Mouse (Mus musculus): Measurements from ENCODE around the gene A430078G23Rik. TPM values are rescaled to one million over a fixed set of nuclear protein-coding genes. Genes with fewer than 3 reads are reported as not detected.

The A430078G23Rik gene
- polyA plus RNA-seq, 1 experiment from 2014 or later = 0.28 TPM

DNA sequence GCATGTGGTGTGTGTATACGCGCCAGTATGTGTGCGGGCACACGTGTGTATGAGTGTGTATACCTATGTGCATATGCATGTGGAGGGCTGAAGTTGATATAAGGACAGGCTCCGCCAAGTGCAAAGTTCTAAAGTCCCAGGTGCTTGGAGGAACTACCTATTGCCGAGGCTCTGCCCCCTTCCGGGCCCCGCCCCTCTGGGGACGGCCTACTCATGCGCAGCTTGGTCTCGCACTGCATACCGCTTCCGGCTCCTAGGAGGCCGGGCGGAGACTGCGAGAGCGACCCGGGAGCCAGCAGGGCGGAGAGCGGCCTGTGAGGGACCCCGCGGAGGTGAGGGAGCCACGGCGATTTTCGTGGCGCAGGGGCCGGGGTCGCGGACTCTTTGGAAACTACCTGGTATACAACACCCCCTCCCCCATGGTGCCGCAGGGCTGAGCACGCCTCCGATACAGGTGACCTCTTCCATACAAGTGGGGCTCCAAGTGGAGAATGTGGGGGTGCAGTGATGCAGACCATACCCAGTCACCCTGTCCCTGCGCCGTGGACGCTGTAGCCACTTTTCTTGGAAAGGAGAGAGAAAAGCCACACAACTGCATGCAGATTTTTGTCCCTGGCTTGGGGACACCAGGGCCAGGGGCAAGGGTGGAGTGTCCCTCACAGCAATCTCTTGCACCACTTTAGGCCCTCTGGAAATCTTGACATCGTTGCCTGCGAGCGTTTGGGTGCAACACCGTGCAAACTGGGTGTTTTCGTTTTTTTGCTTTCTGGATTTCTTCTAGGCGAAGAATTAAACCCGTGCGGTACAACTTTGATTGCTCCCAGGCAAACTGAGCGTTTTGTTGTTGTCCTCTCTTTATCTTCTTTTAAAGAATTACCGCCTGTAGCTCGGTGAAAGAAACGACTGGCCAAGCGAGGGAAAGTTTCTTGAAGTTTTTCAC lies 39.8 kb downstream of the A430078G23Rik start, which contains the start of gene Arhgef18:
TSS of gene Arhgef18 (plus strand) at position 236 of the 940 bp plus-strand sequence.
- no peaks in the 10 kb centered on the region for H3K36me3 ChIP-seq (ENCODE audit: control insufficient read depth, insufficient read depth, low read length)
- no peaks in the 10 kb centered on the region for H3K9me3 ChIP-seq (replicated peaks; ENCODE audit: control insufficient read depth, low read length)
- H3K9ac ChIP-seq (ENCODE audit: low read length) = peak within 1 kb of the TSS; percentile 89
- peaks cover 13% of the 10 kb centered on the region for H3K4me1 ChIP-seq (ENCODE audit: control insufficient read depth, insufficient read depth, low read length)
- ATAC-seq (peak; percentile 99), DNase-seq (ENCODE audit: low spot score) (peak; percentile 92)
- no peaks in the 10 kb centered on the region for H3K27me3 ChIP-seq (replicated peaks; ENCODE audit: control insufficient read depth, insufficient read depth, low read length)
- H3K4me2 ChIP-seq (ENCODE audit: low read length) = peak within 1 kb of the TSS; percentile 86
- H3K27ac ChIP-seq (ENCODE audit: low read depth, low read length) = no peak within 1 kb of the TSS
- peak within 1 kb of the TSS; percentile 84 for H3K4me3 ChIP-seq (ENCODE audit: low read depth, low read length)
- under 1% methylated on average over 48 of the region's 48 CpGs for WGBS

DNA sequence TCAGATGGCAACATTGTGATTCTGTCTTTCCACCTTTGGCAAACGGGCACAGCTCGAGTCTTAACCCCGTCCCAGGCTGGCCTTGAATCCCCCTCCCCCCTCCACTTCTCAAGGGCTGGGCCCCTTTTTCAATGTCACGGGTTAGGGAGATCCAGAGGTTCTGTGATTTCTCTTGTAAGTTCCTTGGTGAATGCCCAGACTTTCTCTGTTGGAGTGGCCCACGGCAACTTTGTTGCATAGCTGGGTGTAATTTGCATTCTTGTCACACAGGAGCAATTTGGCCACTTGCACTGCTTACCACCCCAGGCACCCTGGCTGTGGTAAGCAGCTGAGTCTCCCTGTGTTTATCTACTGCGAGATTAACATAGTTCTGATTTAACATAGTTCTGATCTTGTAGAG lies 41.4 kb downstream of the A430078G23Rik start:
- Histone ChIP-seq H3K4me1 (ENCODE audit: control insufficient read depth, insufficient read depth, low read length) (peaks cover 13% of the 10 kb centered on the region), H3K9me3 (replicated peaks; ENCODE audit: control insufficient read depth, low read length) (no peaks in the 10 kb centered on the region), H3K9ac (ENCODE audit: low read length) (peak overlapping the region; percentile 21; the same call in 1 of the 2 replicates), H3K36me3 (ENCODE audit: control insufficient read depth, insufficient read depth, low read length) (no peaks in the 10 kb centered on the region), H3K27ac (ENCODE audit: low read depth, low read length) (no peak overlapping the region), H3K4me2 (ENCODE audit: low read length) (peak overlapping the region; percentile 86; the same call in 1 of the 2 replicates), H3K4me3 (ENCODE audit: low read depth, low read length) (no peak overlapping the region), H3K27me3 (replicated peaks; ENCODE audit: control insufficient read depth, insufficient read depth, low read length) (no peaks in the 10 kb centered on the region)
- DNase-seq (ENCODE audit: low spot score) = peak; percentile 59
- no peak for ATAC-seq
- WGBS = 5% methylated on average over 6 of the region's 6 CpGs

DNA sequence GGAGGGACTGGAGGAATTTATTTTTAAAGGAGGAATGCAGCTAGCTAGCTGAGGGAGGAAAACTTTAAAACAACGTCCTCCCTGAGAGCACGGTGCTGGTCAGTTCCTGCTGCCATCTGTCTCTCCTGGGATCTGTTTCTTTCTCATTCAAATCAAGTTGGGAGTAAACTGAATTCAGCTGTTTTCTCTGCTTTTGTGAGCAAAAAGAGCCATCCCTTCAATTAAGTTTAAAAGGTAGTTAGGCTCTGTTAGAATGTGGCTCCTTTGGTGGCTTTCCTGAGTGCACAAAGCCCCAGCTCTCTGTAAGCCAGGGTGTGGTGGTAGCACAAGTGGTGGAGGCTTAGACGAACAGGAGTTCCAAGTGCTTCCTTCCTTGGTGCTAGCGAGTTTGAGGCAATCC lies 42.0 kb downstream of the A430078G23Rik start:
- H3K4me3 ChIP-seq (ENCODE audit: low read depth, low read length) = no peak overlapping the region
- H3K9ac ChIP-seq (ENCODE audit: low read length) = 0 out of 2 replicates have a peak overlapping the region, but pooled peaks have one; percentile 1
- ATAC-seq (no peak), DNase-seq (ENCODE audit: low spot score) (no peak)
- H3K9me3 ChIP-seq (replicated peaks; ENCODE audit: control insufficient read depth, low read length) = no peaks in the 10 kb centered on the region
- 8% methylated on average over 4 of the region's 4 CpGs for WGBS
- H3K36me3 ChIP-seq (ENCODE audit: control insufficient read depth, insufficient read depth, low read length) = no peaks in the 10 kb centered on the region
- no peaks in the 10 kb centered on the region for H3K27me3 ChIP-seq (replicated peaks; ENCODE audit: control insufficient read depth, insufficient read depth, low read length)
- no peak overlapping the region for H3K27ac ChIP-seq (ENCODE audit: low read depth, low read length)
- H3K4me2 ChIP-seq (ENCODE audit: low read length) = peak overlapping the region; percentile 86; the same call in 1 of the 2 replicates
- H3K4me1 ChIP-seq (ENCODE audit: control insufficient read depth, insufficient read depth, low read length) = peaks cover 13% of the 10 kb centered on the region

DNA sequence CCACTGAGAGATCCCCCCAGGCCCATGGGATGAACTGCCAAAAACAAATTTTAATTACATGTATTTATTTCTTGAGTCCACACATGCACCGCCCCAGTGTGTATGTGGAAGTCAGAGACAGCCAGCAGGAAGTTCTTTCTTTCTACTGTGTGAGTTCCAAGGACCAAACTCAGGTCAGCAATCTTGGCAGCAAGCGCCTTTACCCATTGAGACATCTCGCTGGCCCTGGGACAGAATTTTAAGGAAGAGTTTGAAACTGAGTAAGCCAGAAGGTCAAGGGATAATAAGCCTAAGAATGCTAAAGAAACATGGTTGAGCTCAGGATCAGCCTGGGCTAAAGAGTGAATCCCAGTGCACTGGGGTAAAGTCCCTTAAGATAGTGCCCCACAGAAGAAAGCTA lies 44.4 kb downstream of the A430078G23Rik start:
- WGBS = 91% methylated on average over 3 of the region's 3 CpGs
- Histone ChIP-seq H3K36me3 (ENCODE audit: control insufficient read depth, insufficient read depth, low read length) (peaks cover 6% of the 10 kb centered on the region; the same call in 1 of the 2 replicates), H3K9me3 (replicated peaks; ENCODE audit: control insufficient read depth, low read length) (no peaks in the 10 kb centered on the region), H3K27ac (ENCODE audit: low read depth, low read length) (no peak overlapping the region), H3K4me1 (ENCODE audit: control insufficient read depth, insufficient read depth, low read length) (peaks cover 13% of the 10 kb centered on the region), H3K4me2 (ENCODE audit: low read length) (no peak overlapping the region), H3K9ac (ENCODE audit: low read length) (no peak overlapping the region), H3K27me3 (replicated peaks; ENCODE audit: control insufficient read depth, insufficient read depth, low read length) (no peaks in the 10 kb centered on the region), H3K4me3 (ENCODE audit: low read depth, low read length) (no peak overlapping the region)
- no peak for ATAC-seq
- no peak for DNase-seq (ENCODE audit: low spot score)

DNA sequence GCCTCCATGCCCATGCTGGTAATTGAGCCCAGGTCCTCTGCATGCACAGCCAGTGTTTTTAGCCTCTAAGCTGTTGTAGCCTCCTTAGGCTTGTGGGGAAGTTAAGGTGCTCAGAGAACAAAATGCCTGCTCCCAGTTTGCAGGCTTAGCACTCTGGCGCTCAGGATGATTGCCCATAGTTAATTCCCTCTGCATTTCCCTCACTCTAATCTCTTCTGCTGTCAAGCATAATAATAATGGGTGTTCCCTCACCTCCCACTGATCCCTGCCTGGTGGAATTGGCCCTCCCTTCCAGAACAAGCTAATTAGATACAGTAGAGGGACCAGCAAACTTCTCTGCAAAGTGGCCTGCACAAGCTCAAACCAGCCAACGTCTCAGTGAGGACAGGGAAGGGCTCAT lies 47.3 kb downstream of the A430078G23Rik start:
- no peak overlapping the region for H3K4me3 ChIP-seq (ENCODE audit: low read depth, low read length)

DNA sequence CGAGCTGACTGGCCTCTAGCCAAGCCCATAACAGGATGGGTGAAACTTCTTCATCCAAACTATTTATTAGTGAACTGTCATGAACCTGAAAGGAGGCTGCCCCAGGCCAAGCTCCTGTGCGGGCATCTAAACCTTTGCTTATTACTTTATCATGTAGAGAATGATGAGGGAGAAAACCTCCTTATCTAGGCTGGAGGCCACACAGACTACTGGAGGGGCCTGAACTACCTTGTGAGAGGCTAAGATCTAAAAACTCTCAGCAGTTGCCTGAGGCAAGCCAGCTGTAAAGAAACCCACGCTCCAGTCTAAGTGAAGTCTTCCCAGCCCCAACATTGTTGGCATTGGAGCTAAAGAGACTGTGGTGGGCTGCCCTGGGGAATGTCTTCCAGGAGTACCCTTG lies 54.2 kb downstream of the A430078G23Rik start:
- Histone ChIP-seq H3K4me1 (ENCODE audit: control insufficient read depth, insufficient read depth, low read length) (no peaks in the 10 kb centered on the region), H3K4me3 (ENCODE audit: low read depth, low read length) (no peak overlapping the region), H3K4me2 (ENCODE audit: low read length) (no peak overlapping the region), H3K27ac (ENCODE audit: low read depth, low read length) (no peak overlapping the region), H3K9ac (ENCODE audit: low read length) (no peak overlapping the region), H3K9me3 (replicated peaks; ENCODE audit: control insufficient read depth, low read length) (no peaks in the 10 kb centered on the region), H3K36me3 (ENCODE audit: control insufficient read depth, insufficient read depth, low read length) (no peaks in the 10 kb centered on the region), H3K27me3 (replicated peaks; ENCODE audit: control insufficient read depth, insufficient read depth, low read length) (no peaks in the 10 kb centered on the region)
- 92% methylated on average over 3 of the region's 3 CpGs for WGBS
- no peak for ATAC-seq
- no peak for DNase-seq (ENCODE audit: low spot score)

More for the DNA sequence above, 47.3 kb downstream of the A430078G23Rik start:
- no peak for ATAC-seq
- H3K4me1 ChIP-seq (ENCODE audit: control insufficient read depth, insufficient read depth, low read length) = no peaks in the 10 kb centered on the region
- DNase-seq (ENCODE audit: low spot score) = no peak
- no peaks in the 10 kb centered on the region for H3K27me3 ChIP-seq (replicated peaks; ENCODE audit: control insufficient read depth, insufficient read depth, low read length)
- 18% methylated on average over 2 of the region's 2 CpGs for WGBS
- H3K9me3 ChIP-seq (replicated peaks; ENCODE audit: control insufficient read depth, low read length) = no peaks in the 10 kb centered on the region
- H3K36me3 ChIP-seq (ENCODE audit: control insufficient read depth, insufficient read depth, low read length) = peaks cover 6% of the 10 kb centered on the region; the same call in 1 of the 2 replicates
- H3K27ac ChIP-seq (ENCODE audit: low read depth, low read length) = no peak overlapping the region
- no peak overlapping the region for H3K9ac ChIP-seq (ENCODE audit: low read length)
- H3K4me2 ChIP-seq (ENCODE audit: low read length) = no peak overlapping the region

DNA sequence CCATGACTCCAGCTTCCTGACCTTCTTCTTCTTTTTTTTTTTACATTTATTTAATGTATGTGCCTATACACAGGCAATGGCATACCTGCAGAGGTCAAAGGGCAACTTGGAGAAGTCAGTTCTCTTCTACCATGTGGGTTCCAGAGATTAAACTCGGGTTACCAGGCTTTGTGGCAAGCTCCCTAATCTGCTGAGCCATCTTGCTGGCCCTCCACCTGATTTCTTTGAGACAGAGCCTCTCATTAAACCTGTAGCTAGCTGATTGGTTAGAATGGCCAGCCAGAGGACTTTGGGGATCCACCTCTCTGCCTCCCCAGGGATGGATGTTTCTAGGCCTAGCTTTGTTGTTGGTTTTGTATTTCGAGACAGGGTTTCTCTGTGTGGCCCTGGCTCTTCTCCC lies 57.9 kb downstream of the A430078G23Rik start:
- no peak overlapping the region for H3K27ac ChIP-seq (ENCODE audit: low read depth, low read length)
- H3K4me2 ChIP-seq (ENCODE audit: low read length) = no peak overlapping the region
- H3K9me3 ChIP-seq (replicated peaks; ENCODE audit: control insufficient read depth, low read length) = no peaks in the 10 kb centered on the region
- H3K36me3 ChIP-seq (ENCODE audit: control insufficient read depth, insufficient read depth, low read length) = no peaks in the 10 kb centered on the region
- ATAC-seq = no peak
- H3K4me3 ChIP-seq (ENCODE audit: low read depth, low read length) = no peak overlapping the region
- 68% methylated on average over 2 of the region's 2 CpGs for WGBS
- peaks cover 8% of the 10 kb centered on the region for H3K4me1 ChIP-seq (ENCODE audit: control insufficient read depth, insufficient read depth, low read length)
- no peak for DNase-seq (ENCODE audit: low spot score)
- H3K9ac ChIP-seq (ENCODE audit: low read length) = no peak overlapping the region
- no peaks in the 10 kb centered on the region for H3K27me3 ChIP-seq (replicated peaks; ENCODE audit: control insufficient read depth, insufficient read depth, low read length)

DNA sequence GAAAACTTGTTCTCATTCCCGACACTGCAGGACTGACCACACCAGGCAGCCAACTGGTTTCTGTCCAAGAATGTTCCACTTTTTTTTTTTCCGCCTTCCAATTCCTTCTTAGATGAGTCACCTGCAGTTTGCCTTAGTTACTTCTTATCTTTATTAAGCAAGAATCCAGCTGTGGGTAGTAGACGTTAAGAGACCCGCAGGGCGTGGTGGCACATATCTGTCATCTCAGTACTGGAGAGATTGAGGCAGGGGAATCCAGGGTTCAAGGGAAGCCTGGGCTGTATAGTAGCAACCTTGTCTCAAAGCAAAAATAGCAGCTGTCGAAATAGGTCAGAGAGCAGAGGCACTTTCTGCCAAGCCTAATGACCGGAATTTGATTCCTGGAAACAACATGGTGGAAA lies 58.7 kb downstream of the A430078G23Rik start:
- ATAC-seq = no peak
- DNase-seq (ENCODE audit: low spot score) = no peak
- Histone ChIP-seq H3K27me3 (replicated peaks; ENCODE audit: control insufficient read depth, insufficient read depth, low read length) (no peaks in the 10 kb centered on the region), H3K36me3 (ENCODE audit: control insufficient read depth, insufficient read depth, low read length) (no peaks in the 10 kb centered on the region), H3K4me1 (ENCODE audit: control insufficient read depth, insufficient read depth, low read length) (peaks cover 13% of the 10 kb centered on the region), H3K9me3 (replicated peaks; ENCODE audit: control insufficient read depth, low read length) (no peaks in the 10 kb centered on the region), H3K9ac (ENCODE audit: low read length) (no peak overlapping the region), H3K4me2 (ENCODE audit: low read length) (no peak overlapping the region), H3K4me3 (ENCODE audit: low read depth, low read length) (no peak overlapping the region), H3K27ac (ENCODE audit: low read depth, low read length) (no peak overlapping the region)
- WGBS = 96% methylated on average over 7 of the region's 7 CpGs

DNA sequence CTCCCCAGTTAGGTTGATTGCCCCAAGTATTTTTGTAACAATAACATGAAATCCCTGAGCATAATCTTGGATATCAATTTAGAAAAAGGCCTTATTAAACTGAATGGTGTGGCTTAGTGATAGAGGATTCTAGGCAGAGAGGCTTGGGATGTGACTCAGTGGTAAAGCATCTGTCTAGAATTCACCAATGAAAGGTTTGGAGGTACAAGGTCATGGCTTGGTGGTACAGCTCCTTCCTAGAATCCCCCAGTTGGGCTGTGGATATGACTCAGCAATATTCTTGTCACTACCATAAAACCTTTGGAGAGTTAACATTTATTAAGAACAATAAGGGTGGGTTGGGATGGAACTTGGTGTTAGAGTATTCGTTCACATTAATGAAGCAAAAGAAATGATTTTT lies 59.6 kb downstream of the A430078G23Rik start:
- Histone ChIP-seq H3K4me3 (ENCODE audit: low read depth, low read length) (no peak overlapping the region), H3K27me3 (replicated peaks; ENCODE audit: control insufficient read depth, insufficient read depth, low read length) (no peaks in the 10 kb centered on the region), H3K36me3 (ENCODE audit: control insufficient read depth, insufficient read depth, low read length) (no peaks in the 10 kb centered on the region), H3K9ac (ENCODE audit: low read length) (no peak overlapping the region), H3K4me1 (ENCODE audit: control insufficient read depth, insufficient read depth, low read length) (peaks cover 23% of the 10 kb centered on the region), H3K27ac (ENCODE audit: low read depth, low read length) (no peak overlapping the region), H3K4me2 (ENCODE audit: low read length) (no peak overlapping the region), H3K9me3 (replicated peaks; ENCODE audit: control insufficient read depth, low read length) (no peaks in the 10 kb centered on the region)
- ATAC-seq = no peak
- WGBS = 96% methylated on average over 1 of the region's 1 CpGs
- DNase-seq (ENCODE audit: low spot score) = no peak
